Mouse (Mus musculus) layer of hippocampus, postnatal 25 days (tissue): Measurements from ENCODE around the gene Foxo1. TPM values are rescaled to one million over a fixed set of nuclear protein-coding genes. Genes with fewer than 3 reads are reported as not detected.

ENCODE experiments used
- DNase-seq, 2 experiments: peaks; one replicate each; pipeline ENCODE4 v3.0.0; 2022; ENCODE audit warnings: mixed read lengths in 2 of 2, low spot score in 1 of 2; ENCODE audit errors: extremely low spot score in 1 of 2
- total RNA-seq, 2 experiments: library from RNA; stranded (reverse); gene quantifications; 2 replicates each; pipeline ENCODE4 v1.2.3; 2021

Gene Foxo1
- total RNA-seq, 2 experiments from 2014 or later = 20.5 to 21.1 TPM

DNA sequence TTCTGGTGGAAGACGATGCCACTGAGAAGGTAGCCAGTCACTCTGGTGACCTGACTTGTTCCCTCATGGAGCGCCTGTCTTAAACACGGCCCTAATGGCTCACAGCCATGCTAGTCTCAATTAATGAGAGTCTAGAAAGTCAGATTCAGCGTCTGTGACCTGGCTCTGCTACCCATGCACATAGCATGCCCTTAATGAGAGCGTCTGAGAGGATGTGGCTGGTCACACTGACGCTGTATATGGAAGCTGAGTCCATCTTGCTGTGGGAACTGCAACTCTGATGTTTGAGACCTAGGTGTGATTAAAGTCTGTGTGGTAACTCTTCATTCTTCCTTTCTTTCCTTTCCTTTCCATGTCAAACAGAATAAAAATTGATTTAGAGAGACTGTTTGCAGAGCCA is 32.4 kb downstream of the Foxo1 start:
- DNase-seq = no peak

DNA sequence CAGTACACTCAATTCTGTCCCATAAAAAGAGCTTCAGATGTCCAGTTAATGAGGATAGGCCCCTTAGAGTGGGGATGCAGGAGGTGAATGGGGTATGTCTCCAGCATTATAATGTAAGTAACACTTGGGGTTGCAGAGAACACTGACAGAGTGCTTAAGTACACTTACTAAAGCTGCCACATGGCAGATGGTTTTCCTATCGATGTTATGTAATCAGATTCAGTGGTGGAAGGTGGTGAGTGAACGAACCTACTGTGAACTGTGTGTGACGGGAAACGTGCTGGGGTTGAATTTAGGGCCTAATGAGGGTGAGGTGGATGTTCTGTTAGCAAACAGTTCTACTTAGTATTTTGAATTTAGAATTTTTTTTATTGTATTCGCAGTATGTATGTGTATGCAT is 35.2 kb downstream of the Foxo1 start:
- DNase-seq = no peak

GRCm38 (mm10) chr3:52308586-52309321 is 40.6 kb downstream of the Foxo1 start:
- DNase-seq = no peak

- no peak for DNase-seq
Measured at GRCm38 (mm10) chr3:52320516-52321270, 52.6 kb downstream of the Foxo1 start.

- DNase-seq = no peak
Measured at GRCm38 (mm10) chr3:52322401-52323385, 54.6 kb downstream of the Foxo1 start.

DNA sequence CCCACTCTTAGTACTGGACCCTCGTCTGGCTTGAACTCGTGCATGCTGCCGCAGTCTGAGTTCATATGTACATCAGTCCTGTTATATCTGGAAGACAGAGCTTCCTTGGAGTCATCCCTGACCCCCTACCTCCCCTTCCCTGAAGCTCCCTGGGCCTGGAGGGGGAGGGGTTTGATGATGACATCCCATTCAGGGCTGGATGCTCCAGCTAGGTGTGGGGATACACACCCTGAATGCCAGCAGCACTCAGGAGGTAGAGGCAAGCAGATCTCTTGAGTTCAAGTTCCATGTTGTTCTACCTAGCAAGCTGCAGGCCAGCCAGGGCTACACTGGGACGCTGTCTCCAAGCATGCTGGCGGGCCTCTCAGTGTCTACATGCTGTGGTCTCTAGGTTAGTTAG is 56.9 kb downstream of the Foxo1 start:
- DNase-seq = no peak

DNA sequence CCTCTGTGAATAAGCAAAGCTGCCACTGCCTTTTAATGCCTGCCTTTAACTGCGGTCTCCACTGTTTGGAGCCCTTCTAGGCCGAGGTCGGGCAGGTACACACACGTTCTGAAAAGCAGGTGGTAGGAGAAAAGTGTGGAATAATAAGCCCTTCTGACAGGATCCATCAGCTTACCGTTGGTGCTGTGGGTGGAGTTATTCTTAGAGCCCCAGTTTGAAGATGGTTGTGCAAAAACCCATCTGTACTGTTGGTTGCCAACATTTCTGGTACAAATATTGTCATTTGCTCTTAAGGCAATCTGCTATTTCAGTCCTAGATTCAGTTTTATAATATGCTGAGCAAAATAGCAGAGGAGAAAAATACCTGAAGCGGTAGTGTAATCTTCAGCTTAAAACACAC is 58.6 kb downstream of the Foxo1 start:
- no peak for DNase-seq

DNA sequence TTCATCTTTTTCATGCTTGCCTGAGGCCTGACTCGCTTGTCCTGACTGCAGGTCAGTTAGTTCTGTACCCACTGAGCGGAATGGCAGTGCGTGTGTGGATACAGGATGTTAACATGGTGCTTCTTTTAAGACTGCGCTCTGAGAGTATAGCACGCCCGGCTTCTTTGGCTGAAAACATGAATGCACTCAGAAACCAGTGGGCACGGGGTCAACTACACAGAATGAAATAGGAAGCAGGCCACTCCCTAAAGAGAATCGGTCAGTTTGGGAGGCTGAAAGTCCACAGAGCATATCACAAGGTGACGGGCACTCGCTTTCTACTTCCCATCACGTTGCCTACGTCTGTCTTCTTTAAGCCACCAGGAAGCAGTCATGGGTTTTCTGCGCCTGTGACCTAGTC is 59.0 kb downstream of the Foxo1 start:
- no peak for DNase-seq

DNA sequence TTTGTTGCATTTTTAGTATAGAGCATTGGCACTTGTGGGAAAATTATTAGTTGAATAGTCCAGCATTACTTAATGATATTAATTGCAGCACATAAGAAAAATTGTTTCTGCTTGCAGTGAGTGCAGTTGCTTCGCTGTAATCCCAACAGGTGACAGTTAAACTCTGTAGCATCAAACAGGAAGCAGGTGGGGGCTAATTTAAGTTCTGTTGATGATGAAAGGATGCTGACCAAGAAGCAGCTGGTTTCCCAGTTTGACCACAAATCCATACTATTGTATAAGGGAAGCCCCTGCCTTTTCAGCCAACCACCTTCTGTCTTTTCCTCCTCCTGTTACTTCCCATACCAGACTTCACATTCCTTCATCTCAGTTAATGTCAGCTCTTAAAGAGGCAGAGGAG is 63.6 kb downstream of the Foxo1 start:
- DNase-seq = no peak

- no peak for DNase-seq
Measured at GRCm38 (mm10) chr3:52338761-52339160, 70.6 kb downstream of the Foxo1 start.

GRCm38 (mm10) chr3:52340336-52341034 is 72.3 kb downstream of the Foxo1 start:
- DNase-seq = no peak

GRCm38 (mm10) chr3:52342226-52342625 is 74.1 kb downstream of the Foxo1 start:
- DNase-seq = no peak

- DNase-seq = no peak
Measured at GRCm38 (mm10) chr3:52342801-52343200, 74.7 kb downstream of the Foxo1 start.

- no peak for DNase-seq
Measured at GRCm38 (mm10) chr3:52343270-52344070, 75.3 kb downstream of the Foxo1 start.

DNA sequence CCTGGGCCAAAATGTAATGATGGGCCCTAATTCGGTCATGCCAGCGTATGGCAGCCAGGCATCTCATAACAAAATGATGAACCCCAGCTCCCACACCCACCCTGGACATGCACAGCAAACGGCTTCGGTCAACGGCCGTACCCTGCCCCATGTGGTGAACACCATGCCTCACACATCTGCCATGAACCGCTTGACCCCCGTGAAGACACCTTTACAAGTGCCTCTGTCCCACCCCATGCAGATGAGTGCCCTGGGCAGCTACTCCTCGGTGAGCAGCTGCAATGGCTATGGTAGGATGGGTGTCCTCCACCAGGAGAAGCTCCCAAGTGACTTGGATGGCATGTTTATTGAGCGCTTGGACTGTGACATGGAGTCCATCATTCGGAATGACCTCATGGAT is 77.7 kb downstream of the Foxo1 start:
- DNase-seq = no peak

DNA sequence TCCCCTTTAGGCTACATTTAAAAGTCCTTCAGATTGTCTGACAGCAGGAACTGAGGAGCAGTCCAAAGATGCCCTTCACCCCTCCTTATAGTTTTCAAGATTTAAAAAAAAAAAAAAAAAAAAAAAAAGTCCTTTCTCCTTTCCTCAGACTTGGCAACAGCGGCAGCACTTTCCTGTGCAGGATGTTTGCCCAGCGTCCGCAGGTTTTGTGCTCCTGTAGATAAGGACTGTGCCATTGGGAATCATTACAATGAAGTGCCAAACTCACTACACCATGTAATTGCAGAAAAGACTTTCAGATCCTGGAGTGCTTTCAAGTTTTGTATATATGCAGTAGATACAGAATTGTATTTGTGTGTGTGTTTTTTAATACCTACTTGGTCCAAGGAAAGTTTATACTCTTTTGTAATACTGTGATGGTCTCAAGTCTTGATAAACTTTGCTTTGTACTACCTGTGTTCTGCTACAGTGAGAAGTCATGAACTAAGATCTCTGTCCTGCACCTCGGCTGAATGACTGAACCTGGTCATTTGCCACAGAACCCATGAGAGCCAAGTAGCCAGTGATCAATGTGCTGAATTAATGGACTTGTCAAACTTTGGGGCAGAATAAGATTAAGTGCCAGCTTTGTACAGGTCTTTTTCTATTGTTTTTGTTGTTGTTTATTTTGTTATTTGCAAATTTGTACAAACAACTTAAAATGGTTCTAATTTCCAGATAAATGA is 79.0 kb downstream of the Foxo1 start:
- no peak for DNase-seq

DNA sequence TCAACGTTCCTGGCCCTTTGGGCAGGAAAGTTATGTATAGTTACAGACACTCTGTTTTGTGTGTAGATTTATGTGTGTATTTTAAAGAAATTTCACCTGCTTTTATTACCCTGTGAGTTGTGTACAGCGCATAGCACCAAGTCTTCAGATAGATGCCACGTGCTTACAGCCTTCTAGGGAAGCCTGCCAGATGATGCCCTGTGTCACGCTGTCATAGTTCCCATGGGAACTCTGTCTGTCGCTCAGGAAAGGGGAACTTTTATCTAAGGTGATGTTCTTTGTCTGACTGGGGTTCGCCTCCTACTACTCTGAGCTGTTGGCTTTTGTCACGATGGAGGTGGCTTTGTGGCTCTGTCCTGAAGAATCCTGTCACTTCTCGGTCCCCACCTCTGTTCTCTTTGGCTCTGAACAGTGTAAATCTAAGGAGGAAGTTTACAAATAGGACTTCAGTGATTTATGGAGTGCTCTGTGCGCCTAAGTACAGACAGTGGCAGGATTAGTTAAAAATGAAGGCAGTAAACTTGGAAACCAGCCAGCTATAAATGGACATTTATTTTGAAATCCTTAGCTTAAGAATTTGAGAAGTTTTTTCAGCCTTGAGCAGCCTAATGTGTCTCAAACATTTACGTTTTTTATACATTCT is 80.0 kb downstream of the Foxo1 start:
- DNase-seq = no peak

- DNase-seq = no peak
Measured at GRCm38 (mm10) chr3:52350636-52351035, 82.5 kb downstream of the Foxo1 start.
